Mouse (Mus musculus) erythroblast, adult 5-6 weeks (primary cell): Measurements from ENCODE around the gene Tnfrsf26. TPM values are rescaled to one million over a fixed set of nuclear protein-coding genes. Genes with fewer than 3 reads are reported as not detected.
A peak's percentile ranks its signal among the peaks of the same experiment; 100 is the strongest.

Experiments
- ATAC-seq: replicated peaks from 2 replicates; pipeline ENCODE4 v1.8.0; 2016; ENCODE audit warnings: moderate number of reproducible peaks, mild to moderate bottlenecking, moderate TSS enrichment, inconsistent platforms; ENCODE audit not compliant: poor library complexity, low FRiP score, severe bottlenecking
- total RNA-seq, 2 experiments: library from RNA; stranded (forward) in 1 of 2; stranded (reverse) in 1 of 2; fragments of 150-400 nt in 1 of 2; fragments of 200-764, 138-1000 nt in 1 of 2; gene quantifications; 2 replicates each; pipeline versions ENCODE4 v1.2.3 to v1.2.4; 2015 to 2017; ENCODE audit warnings: low replicate concordance in 2 of 2

The Tnfrsf26 gene
- total RNA-seq, 2 experiments from 2014 or later: 3.5 to 4.4 TPM

- ATAC-seq: no peak
Measured at GRCm38 (mm10) chr7:143601705-143602104, 26.8 kb downstream of the Tnfrsf26 start.

GRCm38 (mm10) chr7:143600231-143600740, 28.2 kb downstream of the Tnfrsf26 start:
- no peak for ATAC-seq

DNA sequence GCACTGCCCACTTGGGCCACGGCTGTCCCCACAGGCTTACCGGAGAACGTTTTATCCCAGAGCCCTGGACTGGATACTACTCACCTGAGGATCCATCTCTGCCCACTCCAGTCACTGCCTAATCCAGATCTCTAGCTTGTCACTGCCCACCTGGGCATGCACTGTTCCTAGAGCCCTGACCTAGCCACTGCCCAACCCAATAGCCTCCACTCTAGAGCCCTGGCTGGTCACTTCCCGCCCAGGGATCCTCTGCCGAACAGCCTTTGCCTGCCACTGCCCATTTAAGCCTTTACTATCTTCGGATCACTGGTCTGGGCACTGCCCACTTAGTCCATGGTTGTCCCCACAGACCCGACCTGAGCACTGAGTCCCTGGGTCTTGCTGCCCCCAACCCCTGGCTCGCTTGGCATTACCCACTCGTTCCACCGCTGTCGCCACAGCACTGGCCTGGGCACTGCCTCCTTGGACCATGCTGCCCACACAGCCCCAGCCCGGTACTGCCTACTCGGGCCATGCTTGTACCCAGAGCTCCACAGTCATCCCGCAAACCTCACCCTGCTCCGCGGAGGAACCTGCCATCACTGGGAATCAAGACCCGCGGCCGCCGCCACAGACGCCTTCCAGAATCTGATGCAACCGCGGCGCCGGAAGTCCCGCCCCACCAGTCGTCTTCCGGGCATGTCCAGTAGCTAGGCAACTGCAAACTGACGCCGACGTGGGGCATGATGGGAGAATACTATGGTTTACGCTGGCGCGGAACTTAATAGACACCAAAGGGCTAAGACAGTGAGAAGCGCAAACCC, 28.9 kb downstream of the Tnfrsf26 start, which contains the start of gene Cars:
Gene Cars, minus strand, starts transcription at position 663 of the 803 bp plus-strand sequence.
- peak; percentile 96 for ATAC-seq

DNA sequence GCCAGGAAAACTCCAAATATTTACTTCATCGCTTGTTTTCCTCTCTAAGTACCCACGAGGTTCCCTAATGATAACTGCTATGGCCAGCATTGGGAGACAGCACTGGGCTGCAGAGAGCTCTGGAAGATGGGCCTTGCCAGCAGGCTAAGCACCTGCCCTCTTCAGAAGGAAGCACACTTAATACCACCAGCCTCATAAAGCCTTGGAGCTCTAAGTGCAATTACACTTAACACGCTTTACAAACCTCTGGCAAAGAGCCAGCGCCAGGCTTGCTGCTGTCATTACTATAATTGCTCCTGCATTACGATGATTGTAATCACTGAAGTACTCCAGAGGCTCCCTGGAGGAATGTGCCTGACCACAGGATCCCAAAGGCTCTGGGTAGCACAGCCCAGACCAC, 33.7 kb downstream of the Tnfrsf26 start:
- ATAC-seq: no peak

GRCm38 (mm10) chr7:143592255-143592654, 36.3 kb downstream of the Tnfrsf26 start:
- ATAC-seq: no peak

- no peak for ATAC-seq
Measured at GRCm38 (mm10) chr7:143588006-143588405, 40.5 kb downstream of the Tnfrsf26 start.

GRCm38 (mm10) chr7:143587586-143587985, 40.9 kb downstream of the Tnfrsf26 start:
- no peak for ATAC-seq

GRCm38 (mm10) chr7:143583956-143584355, 44.6 kb downstream of the Tnfrsf26 start:
- ATAC-seq: peak; percentile 78

DNA sequence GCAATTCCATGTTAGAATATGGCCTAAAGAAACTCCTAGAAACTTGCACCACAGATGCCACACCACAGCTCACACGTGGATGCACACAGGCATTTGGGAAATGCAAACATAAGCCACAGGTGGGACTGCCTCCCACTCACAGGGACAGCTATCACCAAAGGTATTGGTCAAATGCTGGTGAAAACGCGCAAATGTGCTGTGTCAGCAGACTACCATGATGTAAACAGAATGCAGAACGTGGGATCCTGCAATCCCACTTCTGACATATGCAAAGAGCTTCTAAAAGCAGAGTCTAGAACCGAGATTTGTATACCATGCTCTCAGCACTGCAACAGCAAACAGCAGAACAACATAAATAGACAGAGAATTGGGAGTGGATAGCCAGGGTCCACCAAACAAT, 45.5 kb downstream of the Tnfrsf26 start:
- no peak for ATAC-seq

- ATAC-seq: no peak
Measured at GRCm38 (mm10) chr7:143575751-143576150, 52.8 kb downstream of the Tnfrsf26 start.

DNA sequence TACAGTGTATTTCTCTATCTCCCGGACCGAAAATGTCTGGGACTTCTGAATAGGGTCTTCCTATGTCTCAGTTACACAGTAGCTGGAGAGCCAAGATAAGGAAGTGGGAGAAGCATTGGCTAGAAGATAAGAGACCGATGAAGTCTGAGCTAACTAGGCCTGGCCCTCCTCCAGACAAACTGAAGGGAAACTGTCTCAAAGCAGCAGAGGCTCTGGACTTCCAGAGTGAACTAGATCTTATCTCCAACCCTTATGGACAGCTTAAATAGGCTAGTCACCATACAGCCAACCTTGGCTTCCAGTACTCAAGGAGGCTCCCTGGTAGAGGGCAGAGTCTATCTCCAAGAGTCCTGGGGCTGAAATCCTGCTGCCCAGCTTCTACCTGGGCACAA, 62.9 kb downstream of the Tnfrsf26 start:
- peak; percentile 83 for ATAC-seq

DNA sequence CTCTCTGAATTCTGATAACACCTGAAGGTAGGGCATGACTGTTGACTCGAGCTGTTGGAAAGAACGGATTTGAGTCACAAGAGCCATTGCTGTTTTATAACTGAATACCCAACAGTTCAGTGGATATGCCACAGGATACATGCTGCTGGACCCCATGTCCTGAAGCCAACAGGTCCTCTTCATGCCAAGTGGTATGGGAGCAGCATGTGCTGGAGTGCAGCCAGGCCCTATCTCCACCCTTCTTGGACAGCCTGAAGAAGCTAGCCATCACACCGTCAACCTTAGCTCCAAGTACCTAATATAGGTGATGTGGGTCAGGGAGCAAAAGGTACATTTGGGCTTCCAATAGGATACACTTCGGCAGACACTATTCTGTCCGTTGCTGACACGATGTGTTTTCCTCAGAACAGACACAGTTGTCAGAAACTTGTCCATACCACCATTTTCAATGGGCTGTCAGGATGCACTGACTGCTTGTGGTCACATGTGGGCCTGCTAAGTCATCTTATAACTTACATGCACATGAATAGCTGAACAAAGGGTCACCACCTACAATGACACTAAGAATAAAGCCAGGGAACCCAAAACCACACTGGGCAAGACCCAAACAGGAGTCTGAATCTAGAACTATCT, 63.4 kb downstream of the Tnfrsf26 start:
- ATAC-seq: peak; percentile 54

DNA sequence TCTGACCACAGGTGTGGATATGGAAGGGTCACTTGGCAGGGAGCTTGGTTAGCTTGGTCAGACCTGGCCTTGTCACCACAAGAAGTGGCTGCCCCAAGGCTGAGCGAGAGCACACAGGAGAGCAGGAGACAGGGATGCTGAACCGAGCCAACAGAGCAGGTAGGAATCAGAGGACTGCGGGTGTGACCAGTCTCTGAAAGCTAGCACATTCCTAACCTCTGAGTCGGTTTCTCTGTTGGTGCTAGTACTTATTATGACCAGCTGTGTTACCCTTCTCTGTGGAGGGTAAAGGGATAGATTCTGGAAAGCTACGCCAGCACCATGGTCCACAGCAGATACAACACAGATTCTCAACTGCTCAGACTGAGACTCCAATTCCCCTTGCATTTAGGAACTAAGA, 64.7 kb downstream of the Tnfrsf26 start:
- no peak for ATAC-seq

Other genes with a start within 250 kb of the Tnfrsf26 start
- gene Cdkn1c, start 167.7 kb downstream of the Tnfrsf26 start, total RNA-seq (2015; ENCODE audit: low replicate concordance): not detected in 2 replicates
- 0.09 TPM in 1 of 2 replicates, not detected in the other for gene Cdkn1c, start 167.7 kb downstream of the Tnfrsf26 start, total RNA-seq (2017; ENCODE audit: low replicate concordance)
- not detected in 2 replicates for gene Slc22a18, start 155.0 kb downstream of the Tnfrsf26 start, total RNA-seq (2015; ENCODE audit: low replicate concordance)
- gene Slc22a18, start 155.0 kb downstream of the Tnfrsf26 start, total RNA-seq (2017; ENCODE audit: low replicate concordance): not detected in 2 replicates
- not detected in 2 replicates for gene Phlda2, start 125.6 kb downstream of the Tnfrsf26 start, total RNA-seq (2015; ENCODE audit: low replicate concordance)
- gene Phlda2, start 125.6 kb downstream of the Tnfrsf26 start, total RNA-seq (2017; ENCODE audit: low replicate concordance): not detected in 2 replicates
- gene Nap1l4, start 79.6 kb downstream of the Tnfrsf26 start, total RNA-seq (2015; ENCODE audit: low replicate concordance): 40.7 and 45.1 TPM in 2 replicates
- gene Nap1l4, start 79.6 kb downstream of the Tnfrsf26 start, total RNA-seq (2017; ENCODE audit: low replicate concordance): 89.7 and 118 TPM in 2 replicates
- gene Cars, start 28.6 kb downstream of the Tnfrsf26 start, total RNA-seq (2015; ENCODE audit: low replicate concordance): 60.9 and 87.4 TPM in 2 replicates
- gene Cars, start 28.6 kb downstream of the Tnfrsf26 start, total RNA-seq (2017; ENCODE audit: low replicate concordance): 120 and 157 TPM in 2 replicates
- 1.7 and 3.7 TPM in 2 replicates for gene Tnfrsf22, start 20.9 kb upstream of the Tnfrsf26 start, total RNA-seq (2015; ENCODE audit: low replicate concordance)
- 0.34 TPM in 1 of 2 replicates, not detected in the other for gene Tnfrsf22, start 20.9 kb upstream of the Tnfrsf26 start, total RNA-seq (2017; ENCODE audit: low replicate concordance)
- 3.3 and 4.0 TPM in 2 replicates for gene Tnfrsf23, start 57.1 kb upstream of the Tnfrsf26 start, total RNA-seq (2015; ENCODE audit: low replicate concordance)
- gene Tnfrsf23, start 57.1 kb upstream of the Tnfrsf26 start, total RNA-seq (2017; ENCODE audit: low replicate concordance): 0.28 TPM in 1 of 2 replicates, not detected in the other
- gene Osbpl5, start 128.3 kb upstream of the Tnfrsf26 start, total RNA-seq (2015; ENCODE audit: low replicate concordance): not detected in 2 replicates
- 0.56 and 0.60 TPM in 2 replicates for gene Osbpl5, start 128.3 kb upstream of the Tnfrsf26 start, total RNA-seq (2017; ENCODE audit: low replicate concordance)
- gene Mrgprg, start 138.3 kb upstream of the Tnfrsf26 start, total RNA-seq (2015; ENCODE audit: low replicate concordance): not detected in 2 replicates
- gene Mrgprg, start 138.3 kb upstream of the Tnfrsf26 start, total RNA-seq (2017; ENCODE audit: low replicate concordance): not detected in 2 replicates
- gene Mrgpre, start 155.8 kb upstream of the Tnfrsf26 start, total RNA-seq (2015; ENCODE audit: low replicate concordance): not detected in 2 replicates
- not detected in 2 replicates for gene Mrgpre, start 155.8 kb upstream of the Tnfrsf26 start, total RNA-seq (2017; ENCODE audit: low replicate concordance)
- gene Nadsyn1, start 194.1 kb upstream of the Tnfrsf26 start, total RNA-seq (2015; ENCODE audit: low replicate concordance): 0.77 TPM in 1 of 2 replicates, not detected in the other
- gene Nadsyn1, start 194.1 kb upstream of the Tnfrsf26 start, total RNA-seq (2017; ENCODE audit: low replicate concordance): 0.98 and 1.3 TPM in 2 replicates
- gene Dhcr7, start 194.4 kb upstream of the Tnfrsf26 start, total RNA-seq (2015; ENCODE audit: low replicate concordance): 2.1 and 6.7 TPM in 2 replicates
- gene Dhcr7, start 194.4 kb upstream of the Tnfrsf26 start, total RNA-seq (2017; ENCODE audit: low replicate concordance): 0.84 and 5.2 TPM in 2 replicates
- not detected in 2 replicates for gene Gm498, start 238.1 kb upstream of the Tnfrsf26 start, total RNA-seq (2015; ENCODE audit: low replicate concordance)
- not detected in 2 replicates for gene Gm498, start 238.1 kb upstream of the Tnfrsf26 start, total RNA-seq (2017; ENCODE audit: low replicate concordance)